Mouse (Mus musculus) testis, postnatal 10 days (tissue): ENCODE data around the gene Arhgap23.

Source experiments
- DNase-seq: peaks from one replicate; pipeline ENCODE4 v3.0.0; 2021; ENCODE audit warnings: low spot score

Arhgap23 gene

DNA sequence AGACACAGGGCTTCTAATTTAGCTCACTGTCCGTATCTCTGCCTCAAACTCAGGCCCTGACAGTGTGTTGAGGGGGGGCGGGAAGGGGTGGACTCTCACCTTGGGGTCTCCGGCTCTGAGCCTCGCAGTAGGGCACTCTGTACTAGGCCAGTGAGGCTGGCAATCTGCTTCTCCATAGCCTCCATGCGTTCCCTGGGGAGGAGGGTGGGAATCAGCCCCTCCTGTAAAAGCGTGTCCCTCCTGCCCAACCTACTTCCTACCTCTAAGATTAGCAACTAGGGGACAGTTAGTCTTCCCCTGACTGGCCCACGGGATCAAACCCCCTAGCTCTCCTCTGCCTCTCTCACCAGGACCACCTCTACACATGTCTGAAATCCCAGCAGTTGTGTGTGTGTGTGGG, 118.3 kb downstream of the Arhgap23 start:
- DNase-seq = no peak

DNA sequence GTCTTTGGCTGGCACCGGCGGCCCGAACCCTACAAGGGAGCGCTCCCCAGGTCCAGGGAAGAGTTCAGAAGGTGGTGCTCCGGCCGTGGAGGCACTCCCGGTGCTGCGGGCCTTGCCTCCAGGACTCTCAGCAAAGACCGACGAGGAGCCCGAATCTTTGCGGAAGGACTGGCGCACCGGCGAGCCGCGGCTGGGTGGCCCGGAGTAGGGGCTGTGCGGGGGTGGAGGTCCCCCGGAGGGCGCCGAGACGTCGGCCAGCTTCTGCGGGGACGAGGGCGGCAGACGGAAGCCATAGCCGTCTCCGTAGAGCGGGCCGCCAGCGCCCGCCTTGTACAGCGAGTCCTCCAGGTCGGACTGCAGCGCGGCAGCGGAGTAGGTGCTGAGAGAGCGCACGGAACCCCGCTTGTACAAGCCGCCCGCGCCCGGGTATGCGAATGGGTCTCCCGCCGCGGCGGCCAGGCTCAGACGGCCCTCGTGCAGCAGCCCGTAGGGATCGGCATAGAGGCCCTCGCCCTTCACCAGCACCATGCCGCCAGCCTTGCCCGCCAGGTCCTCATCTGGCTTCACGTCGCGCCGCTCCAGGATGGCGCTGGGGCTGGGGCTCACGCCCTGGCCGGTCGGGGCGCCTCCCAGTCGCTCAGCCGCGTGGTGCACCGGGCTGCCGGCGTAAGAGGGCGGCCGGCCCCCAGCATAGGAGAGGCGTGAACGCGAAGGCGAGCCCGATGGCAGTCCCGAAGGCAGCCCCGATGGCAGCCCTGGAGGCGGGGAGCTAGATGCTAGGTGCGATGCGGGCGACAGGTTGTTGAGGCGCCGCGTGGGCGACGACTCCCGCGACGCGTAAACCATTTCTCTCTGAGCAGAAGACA, 119.3 kb downstream of the Arhgap23 start:
- DNase-seq = no peak

DNA sequence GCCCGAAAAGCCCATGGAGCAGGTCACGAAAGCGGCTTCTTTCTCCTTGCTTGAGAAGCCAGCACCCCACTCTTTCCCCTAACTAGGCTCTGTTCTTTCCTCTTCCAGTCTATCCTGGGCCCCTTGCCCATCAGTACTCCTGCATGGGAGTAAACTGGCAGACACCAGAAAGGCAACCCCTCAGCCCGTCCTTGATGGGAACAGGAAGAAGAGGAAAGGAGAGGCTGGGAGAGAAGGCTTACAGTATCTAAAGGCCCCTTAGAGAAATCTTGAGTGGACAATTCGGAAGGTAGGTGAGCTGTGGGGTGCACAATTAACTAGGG, 119.9 kb downstream of the Arhgap23 start:
- no peak for DNase-seq

DNA sequence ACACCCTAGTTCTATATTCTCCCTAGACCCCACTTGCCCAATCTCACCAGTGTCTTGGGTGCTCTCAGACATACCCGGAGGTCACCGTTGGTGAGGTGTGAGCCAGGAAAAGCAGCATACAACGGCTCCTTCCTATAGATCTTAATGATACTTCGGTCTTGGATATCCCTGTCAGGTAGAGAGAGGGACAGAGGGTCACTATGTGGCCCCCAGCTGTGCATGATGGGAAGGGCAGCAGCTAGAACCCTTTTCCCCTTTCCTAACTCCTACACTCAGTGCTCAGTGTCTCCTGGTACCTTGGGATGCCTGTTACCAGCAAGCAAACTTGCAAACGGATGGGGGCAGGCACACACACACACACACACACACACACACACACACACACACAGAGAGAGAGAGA, 120.3 kb downstream of the Arhgap23 start:
- no peak for DNase-seq

DNA sequence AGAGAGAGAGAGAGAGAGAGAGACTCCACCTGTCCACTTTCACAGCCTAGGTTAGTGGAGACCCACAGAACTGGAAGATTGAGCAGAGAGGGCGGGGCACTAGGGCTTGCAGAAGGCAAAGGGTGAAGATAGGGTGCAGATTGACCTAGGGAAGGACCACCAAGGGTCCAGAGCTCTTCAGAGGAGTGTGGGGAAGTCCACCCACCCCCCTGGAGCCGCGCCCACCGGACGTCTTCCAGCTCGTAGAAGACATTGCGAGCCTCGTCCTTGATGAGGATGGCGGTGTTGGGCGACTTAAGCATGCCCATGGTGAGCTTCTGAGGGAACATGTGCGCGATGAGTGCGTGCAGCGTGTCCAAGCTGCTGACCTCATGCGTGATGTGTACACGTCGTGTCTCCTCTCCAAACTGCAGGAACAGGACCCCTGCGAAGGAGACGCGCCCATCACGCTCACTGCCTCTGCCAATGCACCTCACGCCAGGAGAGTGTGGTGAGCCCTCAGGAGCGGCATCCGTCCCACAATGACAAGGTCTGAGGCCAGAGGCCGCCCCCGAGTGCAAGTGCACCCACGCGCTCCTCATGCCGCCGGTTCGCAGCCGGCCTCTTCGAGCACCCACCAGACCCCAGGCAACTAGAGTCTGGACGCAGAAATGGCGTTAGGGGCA, 120.9 kb downstream of the Arhgap23 start:
- no peak for DNase-seq

DNA sequence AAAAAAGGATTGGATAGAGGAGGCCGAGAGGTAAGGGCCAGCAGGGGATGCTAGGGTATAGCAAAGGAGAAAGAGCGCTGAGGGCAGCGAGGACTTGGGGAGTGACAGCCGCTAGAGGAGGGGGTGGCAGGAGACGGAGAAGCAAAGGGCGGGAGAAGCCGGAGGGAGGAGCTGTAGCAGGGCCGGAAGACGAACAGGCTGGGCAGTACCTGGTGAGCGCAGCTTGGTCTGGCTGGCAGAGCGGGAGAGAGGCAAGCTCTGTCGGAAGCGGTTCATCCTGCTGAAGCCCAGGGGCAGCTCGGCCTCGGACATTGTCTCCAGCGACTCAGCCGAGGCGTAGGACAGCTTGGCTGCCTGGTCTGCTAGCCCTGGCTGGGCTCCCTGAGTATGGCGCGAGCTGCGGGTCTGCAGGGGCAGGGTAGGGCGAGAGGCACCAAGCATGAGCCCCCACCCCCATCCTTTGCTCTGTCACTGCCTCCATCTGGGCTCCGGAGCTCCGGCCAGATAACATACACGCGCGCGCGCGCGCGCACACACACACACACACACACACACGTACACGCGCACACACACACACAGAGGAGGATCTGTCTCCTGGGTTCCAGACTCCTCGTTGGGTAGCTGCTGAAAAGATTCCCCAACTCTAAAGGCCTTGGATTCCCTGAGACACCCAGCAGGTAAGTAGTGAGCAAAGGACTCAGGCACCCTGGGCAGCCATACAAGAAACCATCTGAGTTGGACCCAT, 121.7 kb downstream of the Arhgap23 start:
- DNase-seq = no peak

DNA sequence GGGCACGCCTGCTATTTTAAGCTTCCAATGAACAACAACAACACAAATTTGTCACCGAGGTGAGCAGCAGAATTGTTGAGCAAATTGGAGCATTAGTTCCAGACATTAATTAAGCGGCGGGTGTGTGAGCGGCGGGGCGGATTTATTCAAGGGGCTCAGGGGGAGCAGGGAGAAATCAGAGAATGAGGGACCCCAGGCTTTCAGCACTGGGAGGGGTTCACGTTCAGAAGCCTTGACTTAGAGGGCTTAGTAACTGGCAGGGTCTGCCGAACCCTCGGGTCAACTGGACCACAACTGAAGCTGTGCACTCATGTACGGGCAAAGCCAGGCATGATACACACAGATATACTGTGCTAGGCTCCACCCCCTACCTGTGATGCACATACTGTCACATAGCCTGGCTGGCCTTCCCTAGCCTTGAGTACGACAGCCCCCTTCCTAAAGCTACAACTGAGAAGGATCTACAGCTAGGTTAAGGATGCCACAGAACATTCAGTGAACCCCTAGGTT, 122.3 kb downstream of the Arhgap23 start:
- DNase-seq = no peak

DNA sequence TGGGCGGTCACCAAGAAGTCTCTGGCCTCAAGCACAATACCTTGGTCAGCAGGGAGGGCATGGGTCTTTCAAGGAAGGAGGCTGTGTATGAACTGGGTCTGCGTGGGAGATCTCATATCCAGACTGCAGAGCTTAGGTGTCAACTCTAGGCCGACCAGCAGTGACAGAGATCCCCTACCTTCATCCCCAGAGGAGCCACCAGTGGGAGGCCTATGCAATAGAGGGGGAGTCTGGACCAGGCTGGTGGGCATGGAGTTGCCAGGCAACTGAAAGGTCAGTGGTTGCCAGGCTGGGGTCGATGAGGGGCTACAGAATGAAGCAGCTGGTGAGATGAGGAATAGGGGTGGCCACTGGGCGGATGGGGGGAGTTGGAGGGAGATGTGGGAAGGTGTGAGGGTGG, 124.3 kb downstream of the Arhgap23 start:
- no peak for DNase-seq

DNA sequence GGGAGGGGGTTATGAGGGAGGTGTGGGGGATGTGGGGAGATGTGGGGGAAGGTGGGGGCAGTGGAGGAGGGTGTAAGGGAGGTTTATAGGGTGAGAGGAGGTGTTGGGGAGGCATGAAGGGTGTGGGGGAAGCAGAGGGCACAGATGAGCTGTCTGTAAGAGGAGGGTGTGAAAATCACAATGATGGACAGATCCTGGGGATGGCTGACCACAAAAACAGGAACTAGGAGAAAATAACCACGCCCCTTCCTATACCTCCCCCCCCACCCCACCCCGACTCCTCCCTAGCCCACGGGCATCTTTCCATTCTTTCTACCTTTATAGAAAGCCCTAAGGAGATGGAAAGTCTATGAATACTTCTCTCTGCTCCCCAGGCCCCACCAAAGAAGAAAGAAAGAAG, 124.8 kb downstream of the Arhgap23 start:
- no peak for DNase-seq

DNA sequence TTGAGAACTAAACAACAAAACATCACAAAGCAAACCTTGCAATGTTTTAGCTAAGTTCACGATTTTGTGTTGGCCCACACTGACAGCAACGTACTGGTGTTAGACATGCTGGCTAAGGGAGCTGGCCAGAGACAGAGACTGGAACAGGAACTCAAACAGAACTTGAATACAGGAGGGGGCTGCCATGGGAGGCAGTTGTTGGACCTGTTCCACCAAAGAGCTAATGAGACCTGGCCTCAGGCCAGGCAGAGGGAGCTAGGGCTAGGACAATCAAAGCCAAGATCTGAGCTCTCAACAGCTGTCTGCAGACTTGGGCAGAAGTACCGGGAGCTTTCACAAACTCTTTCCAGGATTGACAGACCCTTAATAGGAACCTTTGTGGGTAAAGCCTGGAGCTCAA, 125.3 kb downstream of the Arhgap23 start:
- no peak for DNase-seq

DNA sequence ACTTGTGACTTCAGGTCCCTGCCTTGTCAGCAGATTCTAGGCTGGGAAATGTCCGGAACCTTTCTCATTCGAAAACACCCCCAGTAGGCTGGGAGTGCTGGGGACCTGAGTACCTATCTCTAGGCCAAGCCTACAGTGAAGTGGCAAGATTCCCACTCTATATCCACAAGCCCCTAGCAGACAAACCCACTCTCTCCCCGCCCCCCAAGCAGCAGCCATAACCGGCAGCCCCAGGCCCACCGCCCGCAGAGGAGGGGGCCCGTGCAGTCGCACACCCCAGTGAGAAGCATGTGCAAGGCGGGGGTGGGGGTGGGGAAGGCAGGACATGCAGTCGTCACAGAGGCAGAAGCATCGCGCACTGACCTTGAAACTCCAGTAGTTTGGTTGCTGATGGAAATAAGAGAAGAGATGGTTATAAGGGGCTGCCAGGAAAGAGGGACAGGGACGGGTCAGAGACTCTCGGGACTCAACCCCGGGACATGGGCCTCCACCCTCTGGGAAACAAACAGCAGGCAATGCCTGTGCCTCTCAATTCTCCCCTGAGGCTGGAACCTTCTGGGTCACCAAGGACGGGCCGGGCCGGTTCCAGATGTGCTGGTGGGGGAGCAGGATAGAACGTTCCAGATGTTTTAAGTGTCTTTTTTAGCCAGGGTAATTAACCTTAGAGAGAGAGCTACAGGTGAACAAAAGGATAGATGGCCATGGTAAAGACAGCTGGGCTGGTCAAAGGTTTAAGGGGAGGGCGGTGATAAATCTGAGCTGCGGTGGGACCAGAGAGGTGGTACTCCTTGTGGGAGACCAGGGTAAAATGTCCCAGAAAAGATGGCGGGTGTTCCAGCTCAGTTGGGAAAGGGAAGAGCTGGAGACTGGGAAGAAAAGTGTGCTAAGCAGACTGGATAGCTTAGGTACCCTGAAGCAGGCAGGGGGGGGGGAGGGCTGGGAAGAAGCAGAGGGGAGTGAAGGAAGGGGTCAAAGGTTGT, 127.1 kb downstream of the Arhgap23 start:
- DNase-seq = no peak

DNA sequence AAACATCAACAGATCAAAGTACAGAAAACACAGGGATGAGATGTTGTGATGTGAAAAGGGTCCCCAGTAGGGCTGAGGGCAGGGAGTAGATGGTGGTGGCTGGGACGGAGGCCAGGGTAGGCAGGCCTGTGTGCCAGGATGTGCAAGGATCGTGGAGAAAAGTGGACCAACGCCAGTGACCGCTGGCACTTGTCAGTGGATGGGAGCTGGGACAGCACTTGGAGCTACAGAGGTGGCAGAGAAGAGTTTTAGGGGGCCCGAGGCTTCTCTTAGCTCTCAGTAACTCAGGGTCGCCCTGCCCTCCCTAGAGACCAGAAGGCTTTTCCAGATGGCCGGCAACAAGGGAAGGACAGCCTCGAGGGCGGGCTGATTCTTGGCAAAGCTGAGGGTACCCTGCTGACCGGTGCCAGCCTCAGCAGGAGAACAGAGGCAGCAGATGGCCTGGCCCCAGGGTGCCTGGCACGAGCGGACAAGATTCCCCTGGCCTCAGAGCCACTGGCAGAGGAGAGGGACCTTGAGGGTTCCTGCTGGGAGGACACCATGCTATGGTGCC, 127.9 kb downstream of the Arhgap23 start:
- DNase-seq = no peak

DNA sequence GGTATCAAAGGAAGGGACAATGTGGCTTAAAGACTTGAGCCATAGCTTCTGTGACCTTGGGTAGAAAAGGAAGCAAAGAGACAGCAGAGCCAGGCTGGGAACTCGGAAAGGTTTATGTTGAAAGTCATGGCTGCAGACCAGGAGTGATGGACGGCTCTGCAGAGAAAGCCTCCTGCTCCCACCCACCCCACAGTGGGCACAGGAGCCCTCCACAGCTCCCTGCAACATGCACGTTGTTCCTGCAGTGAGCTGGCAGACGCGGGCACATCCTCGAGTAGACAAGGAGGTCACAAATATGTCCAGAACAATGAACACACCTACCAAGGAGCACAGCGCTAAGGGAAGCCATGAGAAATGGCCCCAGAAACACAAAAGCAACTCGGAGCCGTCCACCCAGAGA, 128.6 kb downstream of the Arhgap23 start:
- no peak for DNase-seq

DNA sequence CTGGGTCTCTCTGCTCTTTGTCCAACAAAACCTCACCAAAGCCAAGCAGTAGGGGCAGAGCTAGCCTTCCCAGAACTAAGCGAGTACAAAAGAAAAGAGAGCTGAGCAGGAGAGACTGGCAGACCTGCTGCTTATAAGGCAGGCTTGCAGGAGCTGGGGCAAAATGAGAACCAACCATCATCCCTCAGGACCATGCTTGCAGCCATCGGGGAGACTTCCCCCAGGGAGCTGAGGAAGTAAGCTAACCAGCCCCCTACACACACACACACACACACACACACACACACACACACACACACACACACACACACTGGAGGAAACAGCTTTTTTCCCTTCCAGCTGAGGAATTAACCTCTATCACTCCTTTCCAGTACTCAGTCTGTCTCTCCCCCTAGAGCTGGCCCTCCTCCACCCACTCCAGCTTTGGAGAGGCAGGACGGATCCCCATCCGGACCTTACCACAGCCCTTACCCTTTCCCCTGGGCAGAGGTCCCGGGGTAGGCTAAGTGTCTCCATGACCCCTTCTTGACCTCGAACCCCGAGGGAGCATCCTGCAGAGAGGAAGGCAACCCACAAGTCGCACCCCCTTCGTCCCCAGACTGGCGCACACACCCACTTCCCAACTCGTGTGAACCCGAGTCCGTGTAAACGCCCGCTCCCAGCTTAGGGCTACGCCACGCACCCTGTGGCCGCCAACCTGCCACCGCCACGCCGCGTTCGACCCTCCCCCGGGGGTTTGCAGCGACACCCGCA, 130.7 kb downstream of the Arhgap23 start:
- DNase-seq = no peak

DNA sequence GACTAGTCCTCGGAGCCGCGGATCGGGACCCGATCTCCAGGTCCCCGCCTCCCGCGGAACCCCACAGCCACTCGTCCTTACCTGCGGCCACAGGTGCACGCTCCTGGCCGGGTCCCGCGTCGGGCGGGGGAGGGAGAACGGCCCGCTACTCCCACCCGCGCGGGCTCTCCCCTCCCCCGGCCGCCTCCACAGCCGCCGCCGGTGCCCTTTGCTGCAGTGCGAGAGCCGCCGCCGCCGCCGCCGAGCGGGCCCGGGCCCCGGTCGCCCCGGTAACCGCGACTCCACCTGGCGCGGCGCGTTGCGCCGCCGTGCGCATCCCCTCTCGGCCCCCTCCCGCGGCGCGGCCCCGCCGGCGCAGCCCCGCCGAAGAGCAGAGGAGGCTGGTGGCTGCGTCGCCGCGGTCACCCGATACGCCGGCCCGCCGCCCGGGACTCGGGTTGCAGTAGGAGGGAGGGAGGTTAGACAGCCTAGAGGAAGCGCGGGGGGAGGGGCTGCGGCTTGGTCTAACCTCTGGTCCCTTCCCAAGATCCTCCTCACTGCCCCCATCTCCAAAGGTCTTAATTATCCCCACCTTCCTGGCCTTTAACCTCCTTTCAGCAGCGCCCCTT, 131.6 kb downstream of the Arhgap23 start:
- peak; percentile 69 for DNase-seq

DNA sequence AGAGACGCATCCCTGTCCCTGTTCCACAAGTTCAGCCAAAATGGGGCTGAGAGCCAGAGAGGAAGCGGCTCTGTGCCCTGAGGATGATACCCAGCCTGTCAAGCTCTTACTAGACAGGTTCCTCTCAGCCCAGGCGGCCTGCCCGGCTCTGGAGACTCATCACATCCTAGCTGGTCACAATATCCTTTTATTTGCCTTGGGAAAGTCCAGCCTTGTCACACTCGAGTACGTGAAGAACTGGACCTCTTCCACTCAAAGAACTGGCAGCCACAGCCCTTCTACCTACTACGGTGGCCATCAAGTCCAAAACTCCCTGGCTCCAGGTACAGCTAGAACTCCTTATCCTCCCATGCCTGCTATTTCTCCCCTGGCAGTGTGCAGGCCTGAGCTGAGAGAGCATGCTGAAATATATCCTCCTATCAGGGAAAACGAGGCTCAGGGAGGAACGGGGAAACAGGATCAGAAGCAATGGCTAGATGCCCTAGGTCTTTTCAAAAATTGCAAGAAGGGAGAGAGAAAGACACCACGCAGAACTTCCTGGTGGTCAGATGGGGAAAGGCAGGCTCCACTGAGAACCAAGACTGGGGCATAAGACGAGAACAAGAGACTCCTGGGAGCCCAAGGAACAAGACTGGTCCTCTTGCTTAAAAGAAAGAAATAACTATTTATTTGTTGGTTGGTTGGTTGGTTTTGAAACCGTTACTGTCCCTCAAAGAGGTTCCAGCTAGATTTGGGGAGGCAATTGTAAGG, 132.8 kb downstream of the Arhgap23 start:
- DNase-seq = no peak

DNA sequence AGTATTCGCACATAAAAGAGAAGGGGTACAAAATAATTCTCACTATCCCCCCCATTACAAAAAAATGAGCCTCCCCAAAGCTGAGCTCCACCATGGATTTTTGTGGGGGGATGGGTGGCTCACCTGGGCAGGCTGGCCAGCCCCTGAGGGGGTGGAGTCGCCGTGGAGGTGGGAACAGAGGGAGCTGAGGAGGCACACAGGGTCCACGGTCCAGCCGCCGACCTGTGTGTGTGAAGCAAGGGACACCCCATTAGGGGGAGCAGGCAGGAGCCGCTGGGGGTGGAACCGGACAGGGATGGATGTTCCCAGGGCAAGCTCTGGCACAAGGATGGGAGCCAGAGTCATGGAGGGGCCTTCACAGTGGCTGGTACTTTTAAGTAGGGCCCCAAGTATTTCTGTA, 133.4 kb downstream of the Arhgap23 start:
- no peak for DNase-seq
